Mouse (Mus musculus): ENCODE measurements around the gene Olfm2.

- TF ChIP-seq POLR2A (IDR thresholded peaks at IDR 0.05; ENCODE audit: borderline replicate concordance, extremely low read depth, insufficient read depth, insufficient read length, poor library complexity, severe bottlenecking) (no peak), CTCF (IDR thresholded peaks at IDR 0.05; ENCODE audit: borderline replicate concordance, extremely low read depth, insufficient read depth, insufficient read length) (no peak)
Measured at GRCm38 (mm10) chr9:20729451-20729850, 16.7 kb downstream of the Olfm2 start.
